Mouse (Mus musculus): Measurements from ENCODE around the gene Slc6a21.

DNA sequence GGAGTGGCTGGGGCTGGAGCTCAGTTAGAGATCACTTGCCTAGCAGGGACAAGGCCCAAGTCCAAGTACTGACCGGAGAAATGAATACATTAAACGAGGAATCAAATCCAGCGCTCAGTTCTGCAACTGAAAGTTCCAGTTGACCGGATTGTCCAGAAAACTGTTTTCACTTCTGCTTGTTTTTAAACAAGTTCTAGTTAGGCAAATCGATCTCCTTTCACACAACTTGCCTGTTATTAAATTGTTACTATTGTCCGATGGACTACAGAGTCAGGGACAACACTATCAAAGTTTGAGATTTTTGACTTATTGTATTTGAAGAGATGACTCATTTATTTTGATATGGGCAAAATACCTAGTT is 35.9 kb upstream of the Slc6a21 start:
- TF ChIP-seq NRF1 (IDR thresholded peaks at IDR 0.05; ENCODE audit: low read depth, low read length) = no peak
- no peak for TF ChIP-seq CTCF (conservative IDR thresholded peaks at IDR 0.05 in 1 of 2, IDR thresholded peaks at IDR 0.05 in 1 of 2; ENCODE audit: low read depth in 2 of 2, low read length in 2 of 2)
- no peak for TF ChIP-seq E2F4 (IDR thresholded peaks at IDR 0.05; ENCODE audit: insufficient replicate concordance, low read depth, low read length)
- no peak for TF ChIP-seq POLR2A (IDR thresholded peaks at IDR 0.05; ENCODE audit: low read depth, low read length)
